Mouse (Mus musculus) layer of hippocampus, adult 2 months (tissue): ENCODE measurements around the gene Aunip. TPM values are rescaled to one million over a fixed set of nuclear protein-coding genes. Genes with fewer than 3 reads are reported as not detected.
A peak's percentile ranks its signal among the peaks of the same experiment; 100 is the strongest.

ENCODE experiments used
- DNase-seq, 2 experiments: peaks; one replicate each; pipeline ENCODE4 v3.0.0; 2022; ENCODE audit warnings: low spot score in 2 of 2
- H3K27ac ChIP-seq: fragments of 200-600 bp; 2 replicates; pipeline ENCODE4 v1.8.1; 2022
- H3K4me3 ChIP-seq: fragments of 200-600 bp; 2 replicates; pipeline ENCODE4 v1.8.1; 2022; ENCODE audit warnings: mild to moderate bottlenecking
- CTCF ChIP-seq: fragments of 200-600 bp; conservative IDR thresholded peaks from 2 replicates; pipeline ENCODE4 v1.8.1; 2022; ENCODE audit warnings: antibody characterized with exemption, mild to moderate bottlenecking, moderate library complexity
- total RNA-seq, 2 experiments: library from RNA; stranded (reverse); gene quantifications; 2 replicates each; pipeline ENCODE4 v1.2.3; 2021

Gene Aunip
- total RNA-seq, 2 experiments from 2014 or later: 0.56 to 0.67 TPM

DNA sequence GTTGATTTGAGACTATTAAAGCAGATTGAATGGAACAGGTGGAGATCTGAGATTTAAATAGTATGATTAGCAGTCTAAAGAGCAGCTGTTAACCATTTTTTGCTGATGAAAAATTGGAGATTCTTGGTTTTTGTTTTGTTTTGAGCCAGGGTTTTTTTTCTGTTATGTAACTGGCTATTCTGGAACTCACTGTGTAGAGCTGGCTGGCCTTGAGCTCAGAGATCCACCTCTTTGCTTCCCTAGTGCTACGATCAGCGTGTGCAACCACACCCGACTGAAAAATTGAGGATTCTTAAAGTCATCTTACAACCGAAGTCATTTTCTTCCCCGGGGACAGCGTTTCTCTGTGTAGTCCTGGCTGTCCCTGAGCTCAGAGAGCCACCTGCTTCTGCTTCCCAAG lies 931 bp downstream of the Aunip start:
- H3K4me3 ChIP-seq: no peak overlapping the region
- DNase-seq: no peak
- TF ChIP-seq CTCF: no peak
- H3K27ac ChIP-seq: no peak overlapping the region; the same call in 1 of the 2 replicates

DNA sequence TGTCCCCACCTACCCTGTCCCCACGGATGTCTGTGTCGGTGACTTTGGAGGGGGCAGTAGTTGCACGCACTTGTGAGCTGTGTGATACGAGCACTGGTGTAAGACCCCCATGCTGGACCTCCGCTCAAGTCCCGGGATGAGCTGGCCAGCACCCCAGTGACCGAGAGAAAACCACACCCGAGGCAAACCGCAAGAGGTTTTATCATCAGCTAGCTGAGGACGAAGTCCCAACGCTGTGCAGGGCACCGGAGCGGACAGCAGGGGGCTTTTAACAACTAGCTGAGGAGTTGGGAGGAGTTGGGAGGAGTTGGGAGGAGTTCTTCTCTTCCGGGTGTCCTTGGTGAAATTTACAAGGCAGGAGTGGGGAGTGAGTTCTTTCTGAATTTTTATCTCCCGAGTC lies 2.0 kb downstream of the Aunip start:
- no peak overlapping the region for H3K27ac ChIP-seq
- no peak overlapping the region for H3K4me3 ChIP-seq
- peak; percentile 68 for TF ChIP-seq CTCF
- peak in 1 of 2 experiments; percentile 53 for DNase-seq

DNA sequence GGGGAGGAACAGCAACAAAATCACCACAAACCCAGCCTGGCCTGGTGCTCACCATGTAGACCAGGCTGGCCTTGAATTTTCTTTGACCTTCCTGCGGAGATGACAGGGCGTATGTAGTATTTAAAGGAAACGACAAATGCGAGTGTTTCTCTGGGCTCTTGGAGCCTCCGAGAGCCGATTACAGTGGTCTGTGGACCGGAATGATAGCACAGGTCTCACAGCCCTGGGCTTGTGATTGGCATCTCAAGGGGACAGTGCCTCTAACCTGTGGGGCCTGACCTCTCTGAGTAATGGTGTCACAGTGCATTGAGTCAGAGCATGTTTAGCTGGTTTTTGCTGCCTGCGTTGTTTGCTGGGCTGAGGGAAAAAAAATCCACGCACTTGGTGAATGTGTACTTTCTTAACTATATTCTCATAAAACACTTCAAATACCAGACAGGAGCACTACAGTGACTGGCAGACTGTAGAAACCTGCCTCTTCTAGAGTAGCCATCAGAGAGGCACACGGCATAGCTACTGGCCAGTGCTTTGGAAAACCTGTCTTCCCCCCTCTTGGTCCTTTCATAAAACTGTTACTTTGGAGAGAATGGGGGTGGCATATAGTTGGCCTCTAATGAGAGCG lies 3.6 kb downstream of the Aunip start:
- DNase-seq: no peak
- Histone ChIP-seq H3K4me3 (no peak overlapping the region), H3K27ac (no peak overlapping the region)
- no peak for TF ChIP-seq CTCF

DNA sequence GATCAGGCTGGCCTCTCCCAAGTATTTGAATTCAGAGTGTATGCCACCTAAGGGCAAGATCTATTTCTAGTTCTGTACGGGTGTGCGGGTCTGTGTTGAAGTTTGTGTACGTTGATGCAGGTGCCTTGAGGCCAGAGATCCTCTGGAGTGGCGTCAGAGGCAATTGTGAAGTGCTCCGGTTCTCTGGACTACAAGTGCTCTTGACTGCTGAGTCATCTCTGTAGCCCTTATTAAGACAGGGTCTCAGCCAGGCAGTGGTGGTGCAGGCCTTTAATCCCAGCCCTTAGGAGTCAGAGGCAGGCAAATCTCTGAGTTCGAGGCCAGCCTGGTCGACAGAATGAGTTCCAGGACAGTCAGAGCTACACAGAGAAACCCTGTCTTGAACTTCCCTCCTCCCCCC lies 4.8 kb downstream of the Aunip start:
- no peak for TF ChIP-seq CTCF
- Histone ChIP-seq H3K4me3 (no peak overlapping the region), H3K27ac (no peak overlapping the region)
- no peak for DNase-seq

DNA sequence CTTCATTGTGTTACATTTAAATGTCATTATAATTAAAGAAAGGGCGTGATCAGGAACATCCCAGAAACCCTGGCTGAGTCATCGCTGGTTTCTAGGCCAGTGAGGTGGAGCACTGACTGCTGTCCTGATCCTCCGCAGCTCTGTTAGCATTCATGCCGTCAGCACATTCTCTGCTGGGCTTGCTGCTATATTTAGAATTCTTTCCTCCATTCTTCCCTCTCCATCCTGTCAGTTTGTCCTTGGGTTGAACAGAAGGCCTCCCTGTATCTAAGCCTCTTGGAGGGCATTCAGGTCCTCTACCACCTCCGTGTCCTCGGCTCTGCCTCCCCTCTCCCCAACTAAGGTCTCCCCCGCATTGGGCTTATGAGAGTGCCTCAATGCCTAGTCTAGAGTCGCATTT lies 6.2 kb downstream of the Aunip start:
- peak in 1 of 2 experiments; percentile 37 for DNase-seq
- H3K27ac ChIP-seq: peak overlapping the region; percentile 68; the same call in 1 of the 2 replicates
- TF ChIP-seq CTCF: no peak
- H3K4me3 ChIP-seq: no peak overlapping the region

DNA sequence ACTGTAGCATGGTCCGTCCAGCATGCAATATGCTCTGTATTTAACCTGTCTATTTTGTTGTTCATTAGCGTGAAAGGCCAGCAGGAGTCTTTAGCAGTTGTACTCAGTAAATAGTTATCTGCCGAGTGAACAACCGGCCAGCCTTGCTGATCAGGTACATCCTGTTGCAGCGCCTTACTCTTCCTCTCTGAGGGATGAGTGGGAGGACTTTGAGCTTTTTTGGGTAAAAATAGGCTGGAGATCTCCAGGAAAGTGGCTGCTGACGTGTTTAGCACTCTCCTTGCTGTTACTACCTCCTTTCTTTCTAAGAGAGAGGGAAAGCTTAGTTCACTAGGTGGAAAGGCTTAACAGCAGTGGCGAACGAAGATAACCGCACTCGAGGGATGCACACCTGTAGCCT lies 6.9 kb downstream of the Aunip start:
- no peak overlapping the region for H3K4me3 ChIP-seq
- TF ChIP-seq CTCF: no peak
- no peak for DNase-seq
- H3K27ac ChIP-seq: peak overlapping the region; percentile 68; the same call in 1 of the 2 replicates

DNA sequence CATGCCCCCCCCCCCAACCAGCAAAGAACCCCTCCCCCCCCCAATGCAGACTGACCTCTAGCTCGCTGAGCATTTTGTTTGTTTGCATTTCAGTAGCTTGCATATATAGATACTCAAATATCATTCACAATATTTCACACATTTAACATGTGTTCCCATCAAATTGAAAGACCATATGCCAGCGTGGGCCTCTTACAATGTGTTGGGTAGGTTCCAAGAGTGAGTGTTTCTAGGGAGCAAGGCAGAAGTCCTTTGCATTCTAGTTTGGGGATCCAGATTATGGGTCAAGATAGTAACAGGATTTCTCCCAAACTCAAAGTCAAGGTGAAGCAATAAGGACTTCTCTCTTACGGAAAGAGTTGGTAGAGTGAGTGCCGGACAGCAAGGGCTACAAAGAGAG lies 7.7 kb downstream of the Aunip start:
- H3K27ac ChIP-seq: 0 out of 2 replicates have a peak overlapping the region, but pooled peaks have one; percentile 8
- no peak for TF ChIP-seq CTCF
- no peak overlapping the region for H3K4me3 ChIP-seq
- peak in 1 of 2 experiments; percentile 55 for DNase-seq

DNA sequence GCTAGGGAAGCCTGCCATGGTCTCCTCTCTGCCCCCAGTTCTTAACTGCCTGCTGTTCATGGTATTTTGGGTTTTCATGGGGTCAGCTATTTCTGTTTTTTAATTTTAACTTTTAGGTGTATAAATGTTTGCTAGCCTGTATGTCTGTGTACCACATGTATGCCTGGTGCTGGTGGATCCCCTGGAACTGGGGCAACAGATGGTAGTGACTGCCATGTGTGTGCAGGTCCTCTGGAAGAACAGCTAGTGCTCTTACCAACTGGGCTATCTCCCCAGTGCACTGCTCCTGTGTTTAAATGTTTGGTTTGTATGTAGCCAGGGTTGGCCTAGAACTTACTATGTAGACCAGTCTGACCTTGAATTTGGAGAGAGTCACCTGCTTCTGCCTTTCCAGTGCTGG lies 8.5 kb downstream of the Aunip start:
- Histone ChIP-seq H3K4me3 (no peak overlapping the region), H3K27ac (peak overlapping the region; percentile 49)
- peak in 1 of 2 experiments; percentile 45 for DNase-seq
- no peak for TF ChIP-seq CTCF

DNA sequence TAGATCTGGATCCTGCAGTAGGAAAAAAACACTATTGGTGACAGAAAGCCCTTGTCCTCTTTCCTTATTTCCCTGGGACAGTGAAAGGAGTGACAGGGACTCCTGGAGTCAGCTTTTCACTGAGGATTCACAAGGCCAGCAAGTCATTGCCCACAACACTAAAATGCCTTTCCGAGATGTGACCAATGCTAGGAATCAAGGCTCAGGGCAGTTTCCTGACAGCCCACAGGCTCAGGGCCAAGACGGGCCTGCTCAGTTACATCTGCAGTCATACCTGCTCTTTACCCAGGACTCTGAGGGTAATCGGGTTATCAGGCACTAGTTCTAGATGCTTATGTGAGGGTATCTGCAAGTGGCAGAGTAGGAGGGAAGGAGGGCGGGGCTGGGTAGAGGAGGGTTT lies 12.6 kb downstream of the Aunip start:
- Histone ChIP-seq H3K27ac (no peak overlapping the region), H3K4me3 (no peak overlapping the region)
- no peak for TF ChIP-seq CTCF
- DNase-seq: no peak

DNA sequence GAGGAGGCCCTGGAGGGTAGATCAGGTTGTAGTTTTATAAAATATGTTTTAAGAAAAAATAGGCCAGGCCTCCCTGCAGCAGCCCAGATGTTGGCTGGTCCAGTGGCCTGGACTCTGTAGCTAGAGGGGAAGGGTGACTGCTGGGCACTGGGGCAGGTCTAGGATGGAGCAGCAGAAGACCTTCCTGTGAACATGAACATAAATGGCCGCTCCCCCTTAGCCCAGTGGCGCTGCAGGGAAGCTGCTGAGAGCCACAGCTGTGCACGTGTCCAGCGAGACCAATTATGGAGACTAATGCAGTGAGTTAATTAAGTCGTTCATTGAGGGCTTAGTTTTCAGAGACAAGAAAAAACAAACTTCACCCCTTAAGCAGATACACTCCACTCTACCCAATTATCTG lies 15.0 kb downstream of the Aunip start:
- TF ChIP-seq CTCF: no peak
- no peak for DNase-seq
- 0 out of 2 replicates have a peak overlapping the region, but pooled peaks have one; percentile 6 for H3K27ac ChIP-seq
- no peak overlapping the region for H3K4me3 ChIP-seq

DNA sequence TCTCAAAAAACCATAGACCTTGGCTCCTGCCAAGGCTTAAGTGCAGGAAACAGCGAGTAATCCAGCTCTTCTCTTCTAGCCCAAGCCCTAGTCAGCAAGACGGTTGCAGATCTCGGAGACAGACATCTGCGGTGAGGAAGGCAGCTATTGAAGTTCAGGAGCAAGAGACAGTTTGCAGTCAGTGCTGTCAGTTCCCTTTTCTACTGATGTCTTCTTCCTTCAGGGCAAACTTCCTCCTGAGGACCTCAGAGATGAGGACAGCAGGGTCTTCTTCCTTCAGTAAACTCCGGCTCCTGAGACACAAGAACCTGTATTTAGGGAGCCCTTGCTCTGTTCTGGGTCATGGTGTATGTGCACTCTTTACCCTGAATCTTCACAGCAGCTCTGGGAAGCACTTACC lies 15.4 kb downstream of the Aunip start:
- Histone ChIP-seq H3K27ac (no peak overlapping the region), H3K4me3 (no peak overlapping the region)
- no peak for TF ChIP-seq CTCF
- DNase-seq: no peak

DNA sequence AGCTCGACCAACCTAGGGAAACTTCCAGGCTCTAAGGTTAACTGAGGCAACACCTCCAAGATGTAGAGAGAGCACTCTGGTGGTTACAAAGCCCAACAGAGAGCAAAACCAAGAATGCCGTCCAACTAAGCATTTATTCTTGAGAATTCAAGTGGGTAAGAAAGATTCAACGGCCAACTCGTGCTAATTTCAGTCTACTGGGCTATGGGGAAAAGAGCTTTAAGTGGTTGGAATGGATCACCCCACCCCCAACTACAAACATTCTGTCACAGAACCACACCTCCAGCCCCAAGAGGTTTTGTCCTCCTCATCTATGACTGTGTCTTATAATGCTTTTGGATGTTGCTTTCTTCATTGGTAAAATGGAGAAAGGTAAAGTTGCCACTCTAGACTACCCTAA lies 22.1 kb downstream of the Aunip start:
- DNase-seq: no peak
- Histone ChIP-seq H3K27ac (no peak overlapping the region), H3K4me3 (no peak overlapping the region)
- no peak for TF ChIP-seq CTCF

DNA sequence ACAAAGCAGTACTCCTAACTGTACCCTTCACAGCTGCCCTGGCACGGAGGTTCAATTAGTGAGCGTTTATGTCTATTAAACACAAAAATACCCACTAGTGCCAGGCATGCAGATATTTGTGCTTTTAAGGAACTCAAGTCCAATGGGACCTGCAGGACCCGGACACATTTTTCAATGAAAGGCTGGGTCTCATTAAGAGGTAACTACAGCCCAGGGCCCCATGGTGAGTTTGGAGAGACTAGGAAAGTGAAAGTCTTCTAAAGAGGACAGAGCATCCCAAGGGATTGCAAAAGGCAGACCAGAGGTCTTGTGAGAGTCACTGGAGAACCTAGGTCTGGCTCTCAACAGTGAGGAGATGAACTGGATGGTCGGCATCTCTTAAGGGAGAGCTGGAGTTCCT lies 22.6 kb downstream of the Aunip start:
- no peak for DNase-seq
- peak overlapping the region; percentile 92; the same call in 1 of the 2 replicates for H3K4me3 ChIP-seq
- H3K27ac ChIP-seq: no peak overlapping the region
- no peak for TF ChIP-seq CTCF

DNA sequence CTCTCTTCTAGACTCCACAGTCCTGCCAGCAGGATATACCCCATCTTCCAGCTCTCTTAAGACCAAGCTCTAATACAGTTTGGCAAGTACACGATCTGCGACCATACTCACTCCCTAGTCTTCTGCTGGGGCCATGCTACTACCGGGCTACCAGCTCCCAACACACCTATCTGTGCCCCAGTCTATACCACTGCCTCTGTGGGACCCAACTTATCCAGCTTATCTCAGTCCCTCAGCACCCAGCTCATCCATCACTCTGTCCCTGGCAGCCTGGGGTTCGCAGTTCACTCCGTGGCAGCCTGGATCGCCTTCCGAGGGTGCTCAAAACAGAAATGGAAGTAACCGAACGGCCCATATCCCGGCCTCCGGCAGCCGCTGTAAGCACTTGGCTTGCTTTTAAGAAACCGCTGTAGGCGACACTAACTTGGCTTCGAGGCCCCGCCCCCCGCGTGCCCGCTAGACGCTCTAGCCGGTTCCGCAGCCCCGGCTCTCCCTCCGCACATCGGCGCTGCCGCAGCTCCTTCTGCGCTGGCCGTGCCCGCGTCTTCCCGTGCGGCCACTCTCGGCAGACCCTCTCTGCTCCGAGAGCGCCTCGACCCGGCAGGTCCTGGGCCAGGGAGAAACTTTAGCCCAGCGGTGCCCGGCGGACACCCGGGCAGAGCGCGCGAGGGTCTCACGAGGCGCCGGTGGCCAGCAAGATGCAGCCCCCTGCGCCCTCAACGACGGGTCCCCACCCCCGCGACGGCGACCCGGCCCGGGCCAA lies 23.5 kb downstream of the Aunip start:
- no peak for TF ChIP-seq CTCF
- peak; percentile 45 to 61 for DNase-seq
- Histone ChIP-seq H3K4me3 (peak overlapping the region; percentile 92), H3K27ac (peak overlapping the region; percentile 91)
